Mouse (Mus musculus) embryo, embryonic 10 days (tissue): ENCODE measurements around the gene Rbm38.

Experiments used
- DNase-seq: peaks from one replicate; pipeline ENCODE4 v3.0.0-alpha.2; 2015; ENCODE audit warnings: low spot score

Gene Rbm38

DNA sequence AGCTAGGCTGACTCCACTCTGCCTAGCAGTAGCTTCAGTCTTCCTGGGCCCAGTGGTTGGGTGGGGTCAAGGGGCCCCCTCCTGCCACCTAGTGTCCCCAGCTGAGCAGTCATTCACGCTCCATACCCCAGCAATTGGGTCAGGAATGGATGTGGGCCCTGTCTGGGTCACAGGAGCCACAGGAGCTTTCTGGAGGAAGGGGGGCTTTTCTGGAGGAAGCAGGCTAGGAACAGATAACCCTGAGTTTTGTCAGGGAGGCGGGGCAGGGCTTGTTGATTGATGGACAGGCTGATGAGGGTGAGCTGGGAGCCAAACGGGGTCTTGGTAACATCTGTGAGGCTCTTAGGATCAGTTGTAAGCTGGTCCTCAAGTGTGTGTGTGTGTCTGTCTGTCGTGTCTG, 16.3 kb downstream of the Rbm38 start:
- no peak for DNase-seq

- no peak for DNase-seq
These were observed 17.0 kb downstream of the Rbm38 start for GRCm38 (mm10) chr2:173037347-173037746.

DNA sequence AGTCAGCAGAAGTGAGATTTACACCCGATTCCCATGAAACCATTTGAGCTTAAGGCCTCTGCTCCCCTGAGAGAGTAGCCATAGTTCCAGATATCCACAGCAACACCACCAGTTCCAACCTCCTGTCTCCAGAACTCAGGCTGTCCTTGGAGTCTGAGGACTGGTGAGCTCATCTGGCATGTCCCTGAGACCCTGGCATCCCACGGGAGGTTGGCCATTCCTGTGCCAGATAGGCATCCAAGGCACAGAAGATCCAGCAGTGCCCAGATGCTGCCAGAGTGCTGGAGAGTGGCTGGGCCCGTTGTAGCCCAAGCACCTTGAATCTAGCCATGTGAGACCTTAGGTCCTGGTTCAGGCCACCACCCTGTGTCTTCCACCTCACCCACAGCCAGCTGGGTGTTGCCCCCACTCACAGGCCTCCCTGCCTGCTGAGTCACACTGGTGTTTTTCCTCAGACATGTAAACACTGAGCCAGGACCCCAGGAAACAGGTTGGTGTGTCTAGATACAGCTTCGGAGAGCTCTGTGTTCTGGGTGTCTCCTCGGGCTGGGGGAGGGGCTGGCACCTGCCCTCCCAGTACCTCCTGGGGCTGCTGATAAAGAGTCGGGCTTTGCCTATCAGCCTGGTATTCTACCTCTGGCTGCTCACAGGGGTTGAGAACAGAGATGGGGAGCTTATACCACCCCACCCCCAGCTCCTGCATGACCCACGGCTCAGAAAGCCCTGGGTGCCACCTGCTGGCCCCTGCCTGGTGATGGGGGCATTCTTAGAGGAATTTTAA, 17.7 kb downstream of the Rbm38 start:
- no peak for DNase-seq

GRCm38 (mm10) chr2:173039041-173039440, 18.7 kb downstream of the Rbm38 start:
- DNase-seq = no peak

DNA sequence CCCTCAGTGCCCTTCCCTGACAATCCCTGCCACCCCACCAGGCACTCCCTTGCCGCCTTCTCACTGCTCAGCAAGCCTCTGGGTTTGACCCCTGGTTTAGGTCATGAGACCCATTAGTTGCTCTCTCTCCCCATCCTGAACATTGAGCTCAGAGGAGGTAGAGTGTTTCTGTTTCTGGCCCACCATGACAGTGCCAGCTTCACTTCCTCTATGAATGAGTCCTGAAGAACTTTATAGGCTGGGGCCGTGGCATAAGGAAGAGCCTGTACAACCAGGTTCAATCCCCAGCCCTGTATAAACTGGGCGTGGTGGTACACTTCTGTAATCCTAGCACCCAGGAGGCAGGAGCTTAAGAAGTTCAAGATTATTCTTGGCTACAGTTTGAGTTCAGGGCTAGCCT, 20.5 kb downstream of the Rbm38 start:
- DNase-seq = no peak

GRCm38 (mm10) chr2:173041242-173041641, 20.9 kb downstream of the Rbm38 start:
- DNase-seq = no peak

GRCm38 (mm10) chr2:173041893-173042292, 21.6 kb downstream of the Rbm38 start:
- DNase-seq = no peak

DNA sequence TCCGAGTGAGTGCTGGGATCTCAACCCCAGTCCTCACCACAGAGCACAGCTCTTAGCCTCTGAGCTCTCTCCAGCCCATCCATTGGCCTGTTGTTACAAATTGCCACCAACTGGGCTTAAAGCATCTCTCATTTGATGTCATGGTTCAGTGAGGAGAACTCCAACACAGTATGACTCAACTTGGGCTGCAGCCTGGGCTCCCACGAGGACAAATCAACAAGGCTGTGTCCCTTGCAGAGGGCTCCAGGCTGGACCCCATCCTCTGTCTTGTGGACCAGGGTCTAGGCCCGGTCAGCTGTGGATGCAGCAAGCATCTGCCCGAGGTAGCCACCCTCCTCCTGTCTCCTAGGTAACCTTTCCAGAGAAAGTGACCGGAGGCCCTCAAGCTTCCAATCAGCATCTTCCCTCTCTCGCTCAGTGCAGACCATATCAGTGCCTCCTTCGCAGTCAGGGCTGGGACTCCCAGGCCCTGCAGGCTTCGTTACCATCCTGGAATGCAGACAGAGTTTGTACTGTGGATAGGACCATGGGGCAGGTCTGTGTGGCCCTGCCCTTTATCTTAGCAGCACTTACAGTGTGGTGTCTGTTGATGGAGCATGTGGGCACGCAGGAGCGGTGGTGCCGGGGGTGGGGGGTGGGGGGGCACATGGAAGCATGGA, 22.3 kb downstream of the Rbm38 start:
- DNase-seq = peak; percentile 48

- no peak for DNase-seq
These were observed 24.1 kb downstream of the Rbm38 start for GRCm38 (mm10) chr2:173044198-173044970.

DNA sequence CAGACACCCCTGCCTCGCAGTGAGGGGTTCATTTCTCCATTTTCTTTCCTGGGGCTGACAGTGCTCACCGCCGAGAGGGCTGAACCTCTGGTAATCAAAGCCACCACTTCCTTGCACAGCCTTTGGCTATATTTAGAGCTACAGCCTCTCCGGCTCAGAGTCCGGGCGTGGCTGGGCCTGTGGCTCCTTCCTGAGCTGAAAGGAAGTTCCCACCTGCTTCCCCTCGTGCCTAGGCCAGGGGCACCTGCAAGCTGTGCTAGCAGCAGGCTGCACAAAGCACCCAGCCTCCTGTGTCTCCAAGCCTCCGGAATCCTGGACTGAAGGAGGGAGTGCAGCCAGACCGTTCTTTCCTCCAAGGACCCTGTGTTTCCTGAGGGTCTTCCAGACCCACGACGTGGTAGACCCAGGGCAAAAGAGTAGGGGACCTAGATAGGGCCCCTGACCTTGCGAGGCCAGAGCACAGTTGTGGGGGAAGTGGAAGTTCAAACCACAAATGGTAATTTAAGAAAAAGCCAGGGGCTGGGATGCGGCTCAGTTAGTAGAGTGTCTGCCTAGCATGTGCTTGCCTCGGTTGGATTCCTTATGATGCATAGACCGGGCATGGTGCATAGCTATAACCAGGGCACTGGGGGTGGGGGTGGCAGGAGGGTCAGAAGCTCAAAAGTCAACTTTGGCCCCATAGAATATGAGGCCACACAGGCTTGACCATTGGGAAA, 26.4 kb downstream of the Rbm38 start:
- DNase-seq = no peak

DNA sequence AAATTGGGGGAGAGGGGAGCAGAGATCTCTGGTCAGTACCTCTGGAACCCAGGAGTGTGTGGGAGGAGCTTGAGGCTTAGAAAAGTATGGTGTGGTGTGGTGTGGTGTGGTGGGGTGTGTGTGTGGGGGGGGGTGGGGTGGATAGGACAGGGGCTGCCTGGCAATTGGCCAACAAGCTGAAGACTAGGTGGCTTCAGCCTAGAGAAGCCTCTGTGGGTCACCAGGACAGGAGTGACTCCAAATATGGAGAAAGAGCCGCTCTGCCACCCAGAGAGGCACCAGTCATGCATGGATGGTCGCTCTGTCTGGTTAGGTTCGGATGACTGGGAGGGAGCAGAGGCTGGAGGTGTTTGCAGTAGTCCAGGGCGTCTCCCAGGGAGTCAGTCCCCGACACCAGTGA, 27.2 kb downstream of the Rbm38 start:
- no peak for DNase-seq

DNA sequence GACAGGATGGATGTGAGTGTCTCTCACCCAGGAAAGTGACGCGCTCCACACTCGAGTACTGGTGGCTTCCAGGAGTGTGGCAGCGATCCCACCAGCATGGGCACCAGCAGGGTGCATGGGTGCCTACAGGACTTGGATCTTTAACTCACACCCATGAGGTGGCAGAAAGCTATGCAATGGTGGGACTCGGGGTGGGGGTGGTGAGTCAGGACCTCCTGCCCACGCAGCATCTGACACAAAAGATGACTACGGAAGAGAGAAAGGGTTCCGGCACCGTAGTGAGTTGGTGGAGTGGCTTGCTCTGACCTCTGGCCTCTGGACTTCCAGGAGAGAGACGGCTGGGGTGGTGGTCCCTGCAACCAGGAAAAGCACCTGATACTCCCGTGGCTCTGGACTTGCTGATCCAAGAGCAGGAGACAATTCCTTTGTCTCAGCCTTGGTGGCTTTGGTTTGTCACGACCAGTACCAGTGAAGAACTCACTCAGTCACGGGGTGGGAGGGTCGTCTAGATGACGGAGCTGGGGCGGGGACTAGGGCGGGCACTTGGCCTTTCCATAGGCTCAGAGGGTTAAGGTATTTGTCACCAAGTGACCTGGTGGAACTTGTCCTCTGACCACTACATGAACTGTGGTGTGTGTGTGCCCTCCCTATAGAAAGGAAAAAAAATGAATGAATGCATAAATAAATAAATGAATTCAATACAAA, 27.9 kb downstream of the Rbm38 start:
- no peak for DNase-seq

GRCm38 (mm10) chr2:173049231-173049630, 28.9 kb downstream of the Rbm38 start:
- DNase-seq = no peak

DNA sequence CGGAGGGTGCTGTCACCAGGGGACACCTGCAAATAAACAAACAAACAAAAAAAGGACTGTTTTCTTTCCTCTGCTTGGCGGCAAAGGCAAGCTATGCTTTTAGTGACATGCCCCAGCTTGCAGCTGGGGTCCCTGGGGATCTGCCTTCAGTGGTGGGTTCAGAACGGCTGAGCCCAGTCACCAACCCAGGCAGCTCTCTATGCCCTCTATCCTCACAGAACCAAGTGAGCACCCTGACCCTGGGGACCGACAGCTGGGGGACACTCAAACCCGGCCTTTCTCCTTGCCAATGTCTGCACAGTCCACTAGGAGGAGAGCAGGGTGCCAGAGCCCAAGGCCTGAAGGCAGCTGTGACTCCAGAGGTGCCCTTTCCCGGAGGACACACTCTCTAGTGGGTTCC, 29.5 kb downstream of the Rbm38 start:
- DNase-seq = no peak

DNA sequence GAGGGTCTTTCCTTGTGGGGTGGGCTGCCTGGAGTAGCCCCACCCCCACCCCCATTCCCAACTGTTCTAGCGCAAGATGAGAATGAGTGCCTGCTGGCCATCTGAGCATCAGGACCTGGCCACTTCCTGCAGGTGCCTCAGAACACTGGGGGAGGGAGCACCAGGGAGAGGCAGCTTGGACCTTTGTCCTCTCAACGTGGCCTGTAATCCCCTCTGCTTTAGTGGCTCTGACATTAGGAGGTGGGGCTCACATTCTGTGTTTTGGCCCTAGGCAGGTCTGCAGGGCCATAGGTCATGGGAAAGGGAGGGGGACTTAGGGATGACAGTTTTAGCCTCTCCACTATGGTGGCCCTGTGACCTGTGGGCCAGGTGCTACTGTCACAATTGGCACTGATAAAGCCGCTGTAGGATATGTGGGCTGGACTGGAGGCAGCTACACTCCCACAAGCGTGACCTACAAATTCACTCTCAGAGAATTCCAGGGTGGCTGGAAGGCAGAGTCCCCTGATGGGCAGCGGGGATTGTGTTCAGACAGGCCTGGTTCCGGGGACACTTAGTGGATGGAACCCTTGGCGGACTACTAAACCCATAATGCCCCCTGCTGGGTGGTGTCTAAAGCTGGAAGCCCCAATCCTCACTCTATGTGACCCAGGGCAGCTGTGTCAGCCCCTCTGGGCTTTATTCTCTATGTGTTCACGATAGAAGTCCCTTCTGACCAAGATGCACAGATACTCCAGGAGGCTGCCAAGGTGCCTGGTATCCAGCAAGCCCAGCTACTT, 30.5 kb downstream of the Rbm38 start:
- DNase-seq = peak; percentile 40

DNA sequence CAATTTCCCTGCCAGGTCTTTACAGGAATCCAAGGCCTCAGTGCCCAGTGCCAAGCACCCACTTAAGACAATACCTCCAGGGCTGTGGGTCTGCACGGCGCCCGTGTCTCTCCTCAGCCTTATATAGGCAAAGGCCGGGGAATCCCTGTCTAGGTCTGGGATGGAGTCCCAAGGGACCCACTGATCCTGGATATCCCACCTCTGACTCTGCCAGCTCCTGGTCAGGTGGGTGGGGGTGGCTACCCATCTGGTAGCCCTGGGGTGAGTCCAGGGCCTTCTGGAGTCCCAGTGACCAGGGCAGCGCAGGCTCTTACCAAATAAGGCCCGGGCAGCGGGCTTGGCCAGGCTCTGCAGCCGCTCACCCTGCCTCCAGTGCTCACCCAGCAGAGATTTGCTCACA, 32.6 kb downstream of the Rbm38 start:
- no peak for DNase-seq

DNA sequence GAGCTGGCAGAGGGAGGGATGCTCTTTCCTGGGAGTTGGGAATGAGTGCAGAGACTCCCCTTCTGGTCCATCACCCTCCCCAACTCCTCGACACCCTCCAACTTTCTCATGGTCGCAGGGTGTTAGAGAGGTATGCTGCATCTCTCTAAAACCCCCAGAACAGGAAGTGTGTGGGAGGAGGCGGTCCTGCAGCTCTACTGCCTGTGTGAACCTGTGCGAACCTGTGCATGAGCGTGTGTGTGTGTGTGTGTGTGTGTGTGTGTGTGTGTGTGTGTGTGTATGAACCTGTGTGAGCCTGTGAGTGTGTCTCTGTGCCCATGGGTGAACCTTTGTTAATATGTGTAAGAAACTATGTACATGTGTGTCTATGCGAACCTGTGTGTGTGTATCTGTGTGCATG, 33.5 kb downstream of the Rbm38 start:
- no peak for DNase-seq

GRCm38 (mm10) chr2:173056303-173056881, 36.1 kb downstream of the Rbm38 start:
- DNase-seq = no peak

DNA sequence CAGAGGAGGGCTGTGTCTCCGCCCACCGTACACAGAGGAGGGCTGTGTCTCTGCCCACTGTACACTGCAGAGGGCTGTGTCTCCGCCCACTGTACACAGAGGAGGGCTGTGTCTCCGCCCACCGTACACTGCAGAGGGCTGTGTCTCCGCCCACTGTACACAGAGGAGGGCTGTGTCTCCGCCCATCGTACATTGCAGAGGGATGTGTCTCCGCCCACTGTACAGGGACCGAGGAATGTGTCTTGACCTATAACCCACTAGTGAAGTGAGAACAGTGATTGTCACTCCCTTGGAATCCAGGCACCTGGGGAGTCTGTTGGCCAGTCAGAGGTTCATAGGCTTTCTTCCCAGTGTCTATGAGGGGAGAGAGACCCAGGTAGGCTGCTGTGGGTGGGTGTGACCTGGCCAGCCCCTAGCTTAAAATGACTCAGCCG, 36.6 kb downstream of the Rbm38 start:
- DNase-seq = peak; percentile 45

- no peak for DNase-seq
These were observed 37.3 kb downstream of the Rbm38 start for GRCm38 (mm10) chr2:173057623-173058022.
